Mouse (Mus musculus) hindbrain, embryonic 14.5 days (tissue): ENCODE measurements at regions not wholly inside any gene's neighbourhood (a gene's known extent, or its start where the extent isn't known, plus 50 kb on each side); places are given as distances from the start of the nearest gene placed in this dataset.

ENCODE experiments used
- ATAC-seq: fragments of 200-750 bp; cut with Nextera tagmentation; 2 replicates; pipeline ENCODE4 v1.8.0; 2017; ENCODE audit warnings: moderate number of reproducible peaks, mild to moderate bottlenecking, moderate TSS enrichment, moderate library complexity; ENCODE audit not compliant: low FRiP score
- DNase-seq: peaks from one replicate; pipeline ENCODE4 v3.0.0-alpha.2; 2015; ENCODE audit warnings: low spot score
- H3K27ac ChIP-seq: fragments of 300-500 bp; sonication (generic); 2 replicates; pipeline ENCODE4 v1.5.1; 2014; ENCODE audit warnings: mild to moderate bottlenecking, moderate library complexity
- H3K27me3 ChIP-seq: fragments of 300-500 bp; sonication (generic); 2 replicates; pipeline ENCODE4 v1.6.1; 2014; ENCODE audit warnings: mild to moderate bottlenecking, low read length, mixed read lengths; ENCODE audit not compliant: control insufficient read depth, insufficient read depth
- H3K36me3 ChIP-seq: fragments of 300-500 bp; sonication (generic); replicated peaks from 2 replicates; pipeline ENCODE4 v1.6.1; 2014; ENCODE audit not compliant: control insufficient read depth, insufficient read depth
- H3K4me1 ChIP-seq: fragments of 300-500 bp; sonication (generic); replicated peaks from 2 replicates; pipeline ENCODE4 v1.6.1; 2014; ENCODE audit warnings: antibody characterized with exemption, low read length, mixed read lengths; ENCODE audit not compliant: control insufficient read depth, insufficient read depth
- H3K4me2 ChIP-seq: fragments of 300-500 bp; sonication (generic); replicated peaks from 2 replicates; pipeline ENCODE4 v1.6.1; 2014; ENCODE audit warnings: mild to moderate bottlenecking, moderate library complexity
- H3K4me3 ChIP-seq: fragments of 300-500 bp; sonication (generic); replicated peaks from 2 replicates; pipeline ENCODE4 v1.5.1; 2014; ENCODE audit warnings: mild to moderate bottlenecking, low read length
- H3K9ac ChIP-seq: fragments of 300-500 bp; sonication (generic); 2 replicates; pipeline ENCODE4 v1.6.1; 2014
- H3K9me3 ChIP-seq: fragments of 300-500 bp; sonication (generic); 2 replicates; pipeline ENCODE4 v1.6.1; 2016; ENCODE audit warnings: low read length; ENCODE audit not compliant: control insufficient read depth
- WGBS: fragments of 180-500 bp; shearing (Covaris S2); extraction: QIAGEN DNeasy Blood & Tissue Kit; methylation state at CpG from one replicate; pipeline ENCODE4 v1.1.7; 2014; 5-methylcytosine and 5-hydroxymethylcytosine counted together

DNA sequence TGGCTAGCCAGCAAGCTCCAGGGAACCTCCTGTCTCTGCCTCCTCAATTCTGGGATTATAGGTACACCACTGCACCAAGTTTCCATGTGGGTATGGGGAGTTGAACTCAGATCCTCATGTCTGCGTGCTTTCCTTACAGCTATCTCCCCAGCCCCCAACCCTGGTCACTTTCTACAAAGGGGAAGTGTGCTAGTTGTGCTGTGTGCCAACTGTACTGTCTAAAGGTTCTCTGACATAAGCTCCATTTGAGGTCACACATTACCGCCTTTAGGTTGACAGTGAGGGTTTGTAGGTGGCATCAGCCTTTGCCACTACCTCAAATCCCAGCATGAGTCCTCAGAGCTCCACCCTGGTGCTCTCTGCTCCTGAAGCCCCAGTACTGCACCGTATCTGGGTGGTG, 200.7 kb downstream of the Tex29 start:
- H3K4me1 ChIP-seq: no peaks in the 10 kb centered on the region
- DNase-seq (no peak), ATAC-seq (no peak)
- no peaks in the 10 kb centered on the region for H3K9me3 ChIP-seq
- H3K9ac ChIP-seq: no peak overlapping the region
- H3K4me3 ChIP-seq: no peak overlapping the region
- 84% methylated on average over 3 of the region's 3 CpGs for WGBS
- peaks cover 66% of the 10 kb centered on the region for H3K27me3 ChIP-seq
- H3K27ac ChIP-seq: no peak overlapping the region
- H3K36me3 ChIP-seq: no peaks in the 10 kb centered on the region
- H3K4me2 ChIP-seq: no peak overlapping the region

DNA sequence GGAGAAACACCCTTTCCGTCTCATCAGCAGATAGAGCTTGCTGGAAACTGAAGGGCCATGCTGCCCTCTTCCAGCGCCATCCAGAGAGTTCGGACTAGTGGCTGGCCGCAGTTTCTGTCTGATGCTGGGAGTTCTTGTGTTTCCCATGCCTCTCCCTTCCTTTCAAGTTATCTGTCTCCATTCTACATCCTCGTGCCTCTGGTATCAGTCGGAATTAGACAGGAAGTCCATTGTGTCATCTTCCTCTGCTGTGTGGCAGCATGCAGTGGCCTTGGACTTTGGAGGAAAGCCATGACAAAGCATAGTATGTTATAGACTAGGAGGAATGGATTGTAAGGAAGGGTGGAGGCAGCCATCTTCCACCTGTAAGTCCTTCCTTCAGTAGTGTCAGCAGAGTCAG, 201.4 kb downstream of the Tex29 start:
- DNase-seq (no peak), ATAC-seq (no peak)
- H3K4me3 ChIP-seq: no peak overlapping the region
- no peak overlapping the region for H3K4me2 ChIP-seq
- peaks cover 61% of the 10 kb centered on the region for H3K27me3 ChIP-seq
- 76% methylated on average over 6 of the region's 6 CpGs for WGBS
- H3K27ac ChIP-seq: no peak overlapping the region
- H3K9ac ChIP-seq: no peak overlapping the region
- H3K36me3 ChIP-seq: no peaks in the 10 kb centered on the region
- H3K9me3 ChIP-seq: no peaks in the 10 kb centered on the region
- no peaks in the 10 kb centered on the region for H3K4me1 ChIP-seq

DNA sequence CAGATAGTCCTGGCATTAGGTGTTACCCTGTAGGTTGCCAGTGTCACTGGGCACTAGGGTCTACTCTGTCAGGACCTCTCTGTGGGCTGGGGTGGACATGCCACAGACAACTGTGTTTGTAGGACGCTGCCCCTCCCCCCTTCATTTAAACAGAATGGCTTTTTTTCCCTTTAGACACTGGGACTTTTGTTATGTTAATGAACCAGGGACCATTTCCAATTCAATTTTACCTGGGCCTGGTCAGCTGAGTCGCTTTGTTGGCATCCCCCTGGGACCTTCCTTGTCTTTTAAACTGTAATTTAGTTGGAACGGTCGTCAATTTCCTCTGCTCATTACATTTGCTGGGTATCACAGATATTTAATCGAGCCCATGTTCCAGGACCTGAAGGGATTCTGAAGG, 210.6 kb downstream of the Tex29 start:
- no peak overlapping the region for H3K4me2 ChIP-seq
- no peaks in the 10 kb centered on the region for H3K9me3 ChIP-seq
- H3K36me3 ChIP-seq: no peaks in the 10 kb centered on the region
- ATAC-seq (no peak), DNase-seq (no peak)
- no peak overlapping the region for H3K9ac ChIP-seq
- peaks cover 9% of the 10 kb centered on the region for H3K4me1 ChIP-seq
- WGBS: 11% methylated on average over 5 of the region's 5 CpGs
- no peak overlapping the region for H3K27ac ChIP-seq
- H3K27me3 ChIP-seq: peaks cover 8% of the 10 kb centered on the region
- no peak overlapping the region for H3K4me3 ChIP-seq

DNA sequence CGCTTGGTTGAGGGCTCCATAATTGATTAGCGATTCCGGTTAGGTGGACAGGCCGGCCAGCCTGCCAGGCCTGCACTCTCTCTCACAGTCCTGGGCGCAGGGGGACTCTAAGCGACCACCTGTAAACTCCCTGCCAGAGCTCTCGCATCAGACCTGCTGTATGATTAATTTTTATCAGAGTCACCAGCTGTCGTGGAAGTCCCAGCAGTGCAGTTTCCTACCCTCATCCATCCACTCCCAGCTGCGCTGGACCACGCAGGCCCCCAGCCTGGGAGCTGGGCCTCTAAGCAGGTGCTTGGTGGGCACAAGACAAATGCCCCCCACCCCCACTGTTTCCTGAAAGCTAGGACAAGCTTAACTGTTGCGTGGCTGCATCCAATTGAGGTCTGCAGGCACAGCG, 211.1 kb downstream of the Tex29 start:
- H3K27ac ChIP-seq: no peak overlapping the region
- no peak for DNase-seq
- peaks cover 9% of the 10 kb centered on the region for H3K4me1 ChIP-seq
- H3K27me3 ChIP-seq: peaks cover 12% of the 10 kb centered on the region
- 16% methylated on average over 12 of the region's 12 CpGs for WGBS
- no peak overlapping the region for H3K4me2 ChIP-seq
- no peak overlapping the region for H3K9ac ChIP-seq
- peak; percentile 68; the same call in 1 of the 2 replicates for ATAC-seq
- no peaks in the 10 kb centered on the region for H3K36me3 ChIP-seq
- H3K9me3 ChIP-seq: no peaks in the 10 kb centered on the region
- H3K4me3 ChIP-seq: no peak overlapping the region

DNA sequence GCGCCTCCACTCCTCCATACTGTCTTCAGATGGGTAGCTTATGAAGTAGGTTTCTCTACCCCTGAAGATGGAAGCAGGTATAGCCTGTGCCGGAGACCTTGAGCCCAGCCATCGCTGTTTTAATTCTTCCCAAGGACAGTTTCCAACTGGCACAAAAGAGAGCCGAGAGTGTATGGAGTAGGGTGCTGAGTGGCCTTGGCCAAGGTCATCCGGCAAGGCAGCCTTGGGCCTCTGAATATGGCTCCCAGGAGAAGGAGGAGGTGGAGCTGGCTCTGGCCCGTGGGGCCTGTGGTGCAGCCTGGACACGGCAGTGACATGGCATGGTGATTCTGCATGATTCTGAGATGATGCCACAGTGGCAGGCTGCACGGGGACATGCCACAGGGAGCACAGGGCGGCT, 215.7 kb downstream of the Tex29 start:
- ATAC-seq (no peak), DNase-seq (no peak)
- 87% methylated on average over 9 of the region's 9 CpGs for WGBS
- Histone ChIP-seq H3K27ac (no peak overlapping the region), H3K4me1 (peaks cover 9% of the 10 kb centered on the region), H3K4me2 (no peak overlapping the region), H3K27me3 (peaks cover 24% of the 10 kb centered on the region), H3K9ac (no peak overlapping the region), H3K4me3 (no peak overlapping the region), H3K36me3 (no peaks in the 10 kb centered on the region), H3K9me3 (no peaks in the 10 kb centered on the region)

DNA sequence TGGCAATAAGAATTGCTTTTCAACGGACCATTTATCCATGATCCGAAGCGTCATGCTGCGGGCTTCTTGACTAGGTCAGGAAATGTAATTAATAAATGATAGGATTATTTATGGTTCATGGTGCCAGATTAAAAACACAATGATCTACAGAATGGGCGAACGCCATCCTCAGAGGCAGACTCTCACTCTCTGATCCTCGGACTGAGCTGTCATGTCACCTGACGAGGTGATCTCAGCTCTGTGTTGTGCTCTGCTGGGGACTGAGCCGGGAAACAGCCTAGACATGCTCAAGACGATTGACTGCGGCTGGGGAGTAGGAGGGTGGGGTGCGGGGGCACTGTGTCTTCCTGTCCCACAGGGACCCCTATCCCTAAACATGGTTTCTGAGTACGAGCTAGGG, 217.4 kb upstream of the A230072I06Rik start:
- 38% methylated on average over 13 of the region's 13 CpGs for WGBS
- no peaks in the 10 kb centered on the region for H3K36me3 ChIP-seq
- H3K27me3 ChIP-seq: peaks cover 24% of the 10 kb centered on the region; the same call in 1 of the 2 replicates
- H3K4me2 ChIP-seq: no peak overlapping the region
- no peak overlapping the region for H3K27ac ChIP-seq
- DNase-seq: no peak
- H3K4me3 ChIP-seq: no peak overlapping the region
- ATAC-seq: peak; percentile 53; the same call in 1 of the 2 replicates
- no peaks in the 10 kb centered on the region for H3K4me1 ChIP-seq
- H3K9ac ChIP-seq: no peak overlapping the region
- no peaks in the 10 kb centered on the region for H3K9me3 ChIP-seq

DNA sequence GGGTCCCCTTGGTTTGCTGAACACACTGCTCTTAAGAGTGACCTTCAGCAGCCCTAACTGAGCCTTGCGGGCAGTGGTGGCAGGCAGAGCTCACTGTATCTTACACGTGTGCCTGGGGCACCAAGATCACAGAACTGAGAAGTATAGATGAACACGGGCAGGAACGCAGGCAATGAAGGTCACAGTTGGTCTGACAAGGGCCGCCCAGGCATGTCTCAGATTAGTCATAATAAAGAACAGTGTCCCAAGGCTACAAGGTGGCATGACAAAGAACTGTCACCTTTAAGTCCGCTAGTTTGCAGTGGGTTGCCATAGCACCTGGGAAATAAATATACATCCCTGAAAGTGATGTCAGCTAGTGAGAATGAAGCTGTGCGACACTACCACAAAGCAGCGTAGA, 215.9 kb upstream of the A230072I06Rik start:
- Histone ChIP-seq H3K27ac (no peak overlapping the region), H3K9me3 (no peaks in the 10 kb centered on the region), H3K4me1 (no peaks in the 10 kb centered on the region), H3K9ac (no peak overlapping the region), H3K4me3 (no peak overlapping the region), H3K27me3 (peaks cover 19% of the 10 kb centered on the region; the same call in 1 of the 2 replicates), H3K4me2 (no peak overlapping the region), H3K36me3 (no peaks in the 10 kb centered on the region)
- DNase-seq (no peak), ATAC-seq (no peak; the same call in 1 of the 2 replicates)
- WGBS: 64% methylated on average over 8 of the region's 8 CpGs

DNA sequence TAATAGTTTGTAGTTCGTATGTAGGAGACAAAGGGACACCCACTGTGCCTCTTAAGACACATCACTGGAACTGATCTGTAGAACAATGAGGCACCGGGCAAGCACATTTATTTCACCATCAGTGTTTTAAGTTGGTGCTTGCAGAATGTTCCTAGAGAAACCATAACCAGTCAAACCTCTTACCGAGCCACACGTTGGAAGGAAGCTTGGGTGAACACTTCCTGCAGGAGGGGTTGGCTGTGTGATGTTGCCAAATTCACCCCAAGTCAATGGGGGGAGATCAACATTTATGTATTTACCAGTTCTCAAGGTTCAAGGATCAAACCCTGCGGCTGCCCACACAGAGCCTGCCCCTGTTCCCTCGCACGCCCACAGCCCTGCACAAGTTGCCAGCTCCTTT, 214.0 kb upstream of the A230072I06Rik start:
- DNase-seq (no peak), ATAC-seq (no peak)
- WGBS: 85% methylated on average over 7 of the region's 7 CpGs
- H3K4me1 ChIP-seq: no peaks in the 10 kb centered on the region
- H3K4me2 ChIP-seq: no peak overlapping the region
- H3K9ac ChIP-seq: no peak overlapping the region
- no peak overlapping the region for H3K4me3 ChIP-seq
- no peaks in the 10 kb centered on the region for H3K36me3 ChIP-seq
- H3K27ac ChIP-seq: no peak overlapping the region
- no peaks in the 10 kb centered on the region for H3K9me3 ChIP-seq
- H3K27me3 ChIP-seq: peaks cover 21% of the 10 kb centered on the region; the same call in 1 of the 2 replicates

DNA sequence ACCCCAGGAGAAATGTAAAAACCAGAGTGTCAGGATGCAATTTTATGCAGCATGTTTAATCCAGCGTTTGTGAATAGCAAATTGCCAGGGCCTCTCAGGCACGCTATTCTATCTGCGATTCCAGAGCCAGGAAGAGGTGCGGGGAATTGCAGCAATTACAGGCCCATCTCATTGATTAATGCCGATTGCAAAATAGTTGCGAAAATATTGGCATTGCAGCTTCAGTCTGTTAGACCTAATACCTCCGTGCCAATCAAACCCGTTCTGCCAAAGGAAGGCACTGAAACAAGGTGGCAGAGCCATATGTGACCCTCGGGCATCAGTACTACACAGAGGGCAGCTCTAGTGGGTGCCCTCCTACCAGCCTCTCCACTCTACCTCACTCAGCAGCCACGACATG, 212.2 kb upstream of the A230072I06Rik start:
- Histone ChIP-seq H3K36me3 (no peaks in the 10 kb centered on the region), H3K27me3 (peaks cover 15% of the 10 kb centered on the region; the same call in 1 of the 2 replicates), H3K4me3 (no peak overlapping the region), H3K9me3 (no peaks in the 10 kb centered on the region), H3K9ac (no peak overlapping the region), H3K4me1 (no peaks in the 10 kb centered on the region), H3K27ac (no peak overlapping the region), H3K4me2 (no peak overlapping the region)
- DNase-seq: no peak
- WGBS: 83% methylated on average over 10 of the region's 10 CpGs
- ATAC-seq: no peak

DNA sequence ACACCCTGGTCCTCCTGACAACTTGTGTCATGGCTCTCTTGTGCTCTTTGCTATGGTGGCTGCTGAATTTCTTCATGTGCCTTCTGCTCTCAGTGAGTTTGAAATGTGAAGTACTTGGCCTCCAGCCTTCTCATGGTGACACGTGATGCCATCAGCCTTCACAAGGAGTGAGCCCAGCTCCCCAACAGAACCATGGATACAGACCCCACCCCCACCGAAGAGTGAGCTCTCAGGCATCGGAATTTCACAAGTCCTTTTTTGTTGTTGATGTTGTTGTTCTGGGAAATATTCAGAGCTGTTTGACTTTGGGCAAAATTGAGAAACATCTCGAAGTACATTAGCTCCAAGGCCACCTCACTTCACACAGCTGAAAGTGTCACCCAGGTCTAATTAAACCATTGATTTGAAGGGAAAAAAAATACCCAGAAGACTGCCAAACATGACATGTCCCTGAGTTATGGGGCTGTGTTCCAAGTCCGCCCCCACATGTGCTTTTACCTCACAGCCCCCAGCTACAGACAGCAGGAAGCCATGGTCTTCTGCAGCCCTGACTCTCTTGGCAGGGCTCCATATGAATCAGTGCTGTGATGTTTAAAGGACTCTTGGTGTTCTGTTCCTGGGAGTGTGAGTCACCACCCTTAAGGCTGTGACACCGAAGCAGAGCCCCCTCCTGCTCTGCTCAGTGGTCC, 205.2 kb upstream of the A230072I06Rik start:
- WGBS: 75% methylated on average over 6 of the region's 6 CpGs

More for the DNA sequence above, 205.2 kb upstream of the A230072I06Rik start:
- no peaks in the 10 kb centered on the region for H3K36me3 ChIP-seq
- no peak overlapping the region for H3K9ac ChIP-seq
- DNase-seq (no peak), ATAC-seq (no peak)
- no peaks in the 10 kb centered on the region for H3K4me1 ChIP-seq
- H3K4me3 ChIP-seq: no peak overlapping the region
- no peaks in the 10 kb centered on the region for H3K9me3 ChIP-seq
- H3K27me3 ChIP-seq: 0 out of 2 replicates have a peak, but pooled peaks cover 3% of the 10 kb centered on the region
- no peak overlapping the region for H3K4me2 ChIP-seq
- H3K27ac ChIP-seq: no peak overlapping the region
